Comparison of ENCODE assay signal across 11 mouse cellular contexts in the genomic region with DNA sequence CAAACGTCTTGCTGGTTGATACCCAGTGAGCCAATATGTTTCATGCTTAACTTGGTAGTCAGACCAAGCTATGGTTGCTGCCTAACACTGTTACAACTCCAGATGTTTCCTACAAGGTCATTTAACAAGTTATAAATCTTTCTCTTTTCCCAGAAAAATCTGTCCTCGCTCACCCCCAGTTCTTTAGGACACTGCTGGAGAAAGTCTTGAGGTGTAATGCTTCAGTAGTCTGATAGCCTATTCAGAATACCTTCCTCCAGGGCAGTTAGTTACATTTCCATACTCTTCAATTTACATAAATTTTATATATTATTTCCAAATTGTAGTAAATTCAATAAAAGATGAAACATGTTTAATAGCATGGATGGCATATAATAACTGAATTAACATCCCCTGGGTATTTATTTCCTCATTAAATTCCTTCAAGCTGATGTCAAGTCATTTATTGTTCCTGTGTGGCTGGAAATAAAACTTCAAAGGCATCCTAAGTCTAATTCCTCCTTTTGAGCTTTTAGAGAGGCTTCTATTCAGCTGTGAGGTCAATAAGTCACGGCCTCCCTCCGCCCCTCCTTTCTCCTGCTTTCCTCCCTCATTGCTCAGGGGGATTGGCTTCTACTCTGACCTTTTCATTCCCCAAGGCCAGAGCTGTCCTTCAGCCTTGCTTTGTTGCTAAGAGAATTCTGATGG.
A peak's percentile ranks its signal among the peaks of the same experiment; 100 is the strongest.
DNase-seq lines count a peak whose midpoint lies in the region; ATAC-seq lines count a peak whose summit lies in the region.
"Had no signal": no experiment of that assay in that cellular context is flagged by ENCODE, and none has a peak within 500 bp of the region (broad histone marks: within the 10 kb centered on the region; RNA-seq: fewer than 3 reads in every experiment).

No protein-coding gene starts in this region.

- no peak overlapping the region for H3K4me2 ChIP-seq in midbrain, embryonic 11.5 days
- no peak overlapping the region for H3K4me2 ChIP-seq in intestine, embryonic 15.5 days (replicated peaks)
- no peak overlapping the region for H3K4me2 ChIP-seq in forebrain, embryonic 14.5 days (ENCODE audit: low read length)
- H3K4me2 ChIP-seq: limb, embryonic 15.5 days had no signal

- peak; percentile 92 for ATAC-seq in midbrain, embryonic 11.5 days (ENCODE audit: low FRiP score)
- ATAC-seq in intestine, embryonic 15.5 days, result no peak
- ATAC-seq in forebrain, embryonic 14.5 days, result no peak

- peak; percentile 52 for DNase-seq in Muller cell, postnatal 12 days (ENCODE audit: inconsistent ontology term)
- peak; percentile 63 for DNase-seq in adrenal gland, postnatal 10 days
- peak; percentile 10 for DNase-seq in kidney, adult 11 months
- peak; percentile 89 for DNase-seq in midbrain, embryonic 11.5 days (ENCODE audit: low spot score, missing footprints)
- no peak for DNase-seq in urinary bladder, postnatal 25 days (ENCODE audit: low spot score)
- no peak for DNase-seq in spleen, postnatal 36 days (ENCODE audit: low spot score in 2 of 2)
- DNase-seq in forebrain, embryonic 14.5 days (ENCODE audit: low spot score), result no peak

- H3K27ac ChIP-seq in midbrain, embryonic 11.5 days (ENCODE audit: low read depth, low read length), result peak overlapping the region; percentile 76; the same call in 1 of the 2 replicates
- H3K27ac ChIP-seq in intestine, embryonic 15.5 days, result no peak overlapping the region
- H3K27ac ChIP-seq in forebrain, embryonic 14.5 days (ENCODE audit: low read depth, low read length), result no peak overlapping the region
- H3K27ac ChIP-seq: heart, embryonic 10.5 days; limb, embryonic 15.5 days had no signal

- H3K27me3 ChIP-seq in midbrain, embryonic 11.5 days (ENCODE audit: control insufficient read depth, insufficient read depth, low read length), result no peaks in the 10 kb centered on the region
- no peaks in the 10 kb centered on the region for H3K27me3 ChIP-seq in intestine, embryonic 15.5 days (replicated peaks)
- H3K27me3 ChIP-seq in forebrain, embryonic 14.5 days (replicated peaks; ENCODE audit: control insufficient read depth, insufficient read depth, low read length), result no peaks in the 10 kb centered on the region
- H3K27me3 ChIP-seq: limb, embryonic 15.5 days had no signal

- H3K9me3 ChIP-seq in midbrain, embryonic 11.5 days (ENCODE audit: control insufficient read depth, low read length), result no peaks in the 10 kb centered on the region
- H3K9me3 ChIP-seq in intestine, embryonic 15.5 days, result no peaks in the 10 kb centered on the region
- H3K9me3 ChIP-seq in forebrain, embryonic 14.5 days (replicated peaks; ENCODE audit: control insufficient read depth, low read length), result no peaks in the 10 kb centered on the region
- H3K9me3 ChIP-seq: heart, embryonic 10.5 days; limb, embryonic 15.5 days had no signal

- no peaks in the 10 kb centered on the region for H3K36me3 ChIP-seq in midbrain, embryonic 11.5 days (ENCODE audit: control insufficient read depth, insufficient read depth, low read length)
- H3K36me3 ChIP-seq in intestine, embryonic 15.5 days, result no peaks in the 10 kb centered on the region
- H3K36me3 ChIP-seq in forebrain, embryonic 14.5 days (ENCODE audit: control insufficient read depth, insufficient read depth, low read length), result no peaks in the 10 kb centered on the region
- H3K36me3 ChIP-seq: heart, embryonic 10.5 days; limb, embryonic 15.5 days had no signal

- no peak overlapping the region for H3K4me3 ChIP-seq in midbrain, embryonic 11.5 days (ENCODE audit: low read depth, low read length)
- H3K4me3 ChIP-seq in intestine, embryonic 15.5 days (replicated peaks), result no peak overlapping the region
- no peak overlapping the region for H3K4me3 ChIP-seq in forebrain, embryonic 14.5 days (ENCODE audit: low read depth, low read length)
- H3K4me3 ChIP-seq: heart, embryonic 10.5 days; limb, embryonic 15.5 days; myocyte had no signal

- no peak overlapping the region for H3K9ac ChIP-seq in midbrain, embryonic 11.5 days (ENCODE audit: low read length)
- H3K9ac ChIP-seq in intestine, embryonic 15.5 days, result no peak overlapping the region
- H3K9ac ChIP-seq in forebrain, embryonic 14.5 days (ENCODE audit: low read length), result no peak overlapping the region
- H3K9ac ChIP-seq: limb, embryonic 15.5 days had no signal

- H3K4me1 ChIP-seq in midbrain, embryonic 11.5 days (ENCODE audit: control insufficient read depth, insufficient read depth, low read length), result peaks cover 10% of the 10 kb centered on the region; the same call in 1 of the 2 replicates
- no peaks in the 10 kb centered on the region for H3K4me1 ChIP-seq in intestine, embryonic 15.5 days (replicated peaks)
- H3K4me1 ChIP-seq in forebrain, embryonic 14.5 days (ENCODE audit: control insufficient read depth, insufficient read depth, low read length), result no peaks in the 10 kb centered on the region
- H3K4me1 ChIP-seq: heart, embryonic 10.5 days had no signal

- 9% methylated on average over 4 of the region's 4 CpGs for WGBS in midbrain, embryonic 11.5 days
- WGBS in intestine, embryonic 15.5 days, result 42% methylated on average over 4 of the region's 4 CpGs
- WGBS in forebrain, embryonic 14.5 days, result 15% methylated on average over 4 of the region's 4 CpGs

Comparison
In these comparisons a context has a peak if more than half of its experiments do, and no peak if none do; other contexts are left out.
1. DNase-seq: peak in Muller cell, postnatal 12 days (single experiment), adrenal gland, postnatal 10 days (single experiment), kidney, adult 11 months (single experiment) and midbrain, embryonic 11.5 days (single experiment); none in urinary bladder, postnatal 25 days (single experiment), spleen, postnatal 36 days (0 of 2) and forebrain, embryonic 14.5 days (single experiment).